Mouse (Mus musculus): ENCODE results near the gene Klhl3. TPM values are rescaled to one million over a fixed set of nuclear protein-coding genes. Genes with fewer than 3 reads are reported as not detected.

The Klhl3 gene
- polyA plus RNA-seq, 1 experiment: 0.25 TPM

GRCm38 (mm10) chr13:57977721-57978120, 135.7 kb downstream of the Klhl3 start:
- peak; percentile 56 for TF ChIP-seq CTCF (IDR thresholded peaks at IDR 0.05; ENCODE audit: low read depth, low read length)
- TF ChIP-seq EP300 (IDR thresholded peaks at IDR 0.05; ENCODE audit: insufficient read depth, low read depth, low read length): no peak
- TF ChIP-seq POLR2A (IDR thresholded peaks at IDR 0.05; ENCODE audit: insufficient read depth, low read length): no peak
- no peaks in the 10 kb centered on the region for H3K27me3 ChIP-seq (ENCODE audit: control insufficient read depth, insufficient read depth, low read length, poor library complexity, severe bottlenecking)
- no peak overlapping the region for H3K9ac ChIP-seq (ENCODE audit: low read depth, poor library complexity, severe bottlenecking)
- H3K27ac ChIP-seq (ENCODE audit: insufficient read depth, low read length): no peak overlapping the region
- H3K4me1 ChIP-seq (ENCODE audit: control insufficient read depth, insufficient read depth, low read length): no peaks in the 10 kb centered on the region
- no peaks in the 10 kb centered on the region for H3K36me3 ChIP-seq (ENCODE audit: control insufficient read depth, insufficient read depth, low read length, poor library complexity, severe bottlenecking)
- no peak overlapping the region for H3K4me3 ChIP-seq (ENCODE audit: low read depth, low read length)
- H3K9me3 ChIP-seq (replicated peaks; ENCODE audit: control insufficient read depth, insufficient read depth, low read length, poor library complexity, severe bottlenecking): peaks cover 4% of the 10 kb centered on the region; the same call in 1 of the 2 replicates

DNA sequence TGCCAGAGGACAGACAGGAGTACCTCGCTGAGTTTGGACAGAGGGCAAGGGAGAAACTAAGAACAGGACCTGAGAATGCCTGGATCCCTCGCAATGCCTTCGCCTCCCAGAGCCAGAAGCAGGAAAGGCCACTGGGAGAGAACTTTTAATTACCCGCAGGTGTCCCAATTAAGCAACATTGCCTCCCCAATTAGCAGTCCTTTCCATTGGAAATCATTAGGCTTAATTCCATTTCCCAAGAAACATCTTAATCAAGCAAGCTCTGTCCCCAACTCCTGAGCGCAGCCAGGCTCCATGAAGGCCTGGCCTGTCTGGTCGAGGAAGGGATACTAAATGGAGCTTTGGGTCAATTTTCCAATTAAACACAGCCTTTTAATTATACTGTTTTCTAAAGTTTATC, 147.7 kb downstream of the Klhl3 start:
- no peaks in the 10 kb centered on the region for H3K4me1 ChIP-seq (ENCODE audit: control insufficient read depth, insufficient read depth, low read length)

DNA sequence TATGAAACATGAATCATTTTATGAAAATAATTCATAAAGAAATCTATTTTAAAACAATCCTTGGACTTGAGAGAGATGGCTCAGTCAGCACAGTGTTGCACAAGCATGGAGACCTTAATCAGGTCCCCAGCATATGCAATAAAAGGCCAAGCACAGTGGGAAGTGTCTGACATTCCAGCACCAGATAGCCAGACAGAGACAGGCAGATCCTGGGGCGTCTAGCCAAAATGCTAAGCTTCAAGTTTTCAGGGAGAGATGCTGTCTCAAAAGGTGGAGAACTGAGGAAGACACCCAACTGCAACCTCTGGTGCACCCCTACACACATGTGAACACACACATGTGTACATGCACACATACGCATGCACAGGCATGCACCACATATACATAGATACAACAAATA, 153.1 kb downstream of the Klhl3 start:
- H3K9me3 ChIP-seq (replicated peaks; ENCODE audit: control insufficient read depth, insufficient read depth, low read length, poor library complexity, severe bottlenecking): 0 out of 2 replicates have a peak, but pooled peaks cover 2% of the 10 kb centered on the region
- TF ChIP-seq EP300 (IDR thresholded peaks at IDR 0.05; ENCODE audit: insufficient read depth, low read depth, low read length) (no peak), CTCF (IDR thresholded peaks at IDR 0.05; ENCODE audit: low read depth, low read length) (no peak), POLR2A (IDR thresholded peaks at IDR 0.05; ENCODE audit: insufficient read depth, low read length) (no peak)
- no peak overlapping the region for H3K27ac ChIP-seq (ENCODE audit: insufficient read depth, low read length)
- no peaks in the 10 kb centered on the region for H3K36me3 ChIP-seq (ENCODE audit: control insufficient read depth, insufficient read depth, low read length, poor library complexity, severe bottlenecking)
- no peak overlapping the region for H3K4me3 ChIP-seq (ENCODE audit: low read depth, low read length)
- H3K27me3 ChIP-seq (ENCODE audit: control insufficient read depth, insufficient read depth, low read length, poor library complexity, severe bottlenecking): no peaks in the 10 kb centered on the region
- no peak overlapping the region for H3K9ac ChIP-seq (ENCODE audit: low read depth, poor library complexity, severe bottlenecking)
- no peaks in the 10 kb centered on the region for H3K4me1 ChIP-seq (ENCODE audit: control insufficient read depth, insufficient read depth, low read length)

More for the DNA sequence above, 147.7 kb downstream of the Klhl3 start:
- H3K9me3 ChIP-seq (replicated peaks; ENCODE audit: control insufficient read depth, insufficient read depth, low read length, poor library complexity, severe bottlenecking): no peaks in the 10 kb centered on the region
- no peak overlapping the region for H3K9ac ChIP-seq (ENCODE audit: low read depth, poor library complexity, severe bottlenecking)
- no peaks in the 10 kb centered on the region for H3K36me3 ChIP-seq (ENCODE audit: control insufficient read depth, insufficient read depth, low read length, poor library complexity, severe bottlenecking)
- no peak overlapping the region for H3K4me3 ChIP-seq (ENCODE audit: low read depth, low read length)
- no peak for TF ChIP-seq POLR2A (IDR thresholded peaks at IDR 0.05; ENCODE audit: insufficient read depth, low read length)
- no peak for TF ChIP-seq EP300 (IDR thresholded peaks at IDR 0.05; ENCODE audit: insufficient read depth, low read depth, low read length)
- TF ChIP-seq CTCF (IDR thresholded peaks at IDR 0.05; ENCODE audit: low read depth, low read length): no peak
- no peak overlapping the region for H3K27ac ChIP-seq (ENCODE audit: insufficient read depth, low read length)
- no peaks in the 10 kb centered on the region; the same call in 1 of the 2 replicates for H3K27me3 ChIP-seq (ENCODE audit: control insufficient read depth, insufficient read depth, low read length, poor library complexity, severe bottlenecking)

- Histone ChIP-seq H3K9me3 (replicated peaks; ENCODE audit: control insufficient read depth, insufficient read depth, low read length, poor library complexity, severe bottlenecking) (0 out of 2 replicates have a peak, but pooled peaks cover 2% of the 10 kb centered on the region), H3K9ac (ENCODE audit: low read depth, poor library complexity, severe bottlenecking) (no peak overlapping the region), H3K4me1 (ENCODE audit: control insufficient read depth, insufficient read depth, low read length) (no peaks in the 10 kb centered on the region), H3K4me3 (ENCODE audit: low read depth, low read length) (no peak overlapping the region), H3K36me3 (ENCODE audit: control insufficient read depth, insufficient read depth, low read length, poor library complexity, severe bottlenecking) (no peaks in the 10 kb centered on the region), H3K27ac (ENCODE audit: insufficient read depth, low read length) (no peak overlapping the region), H3K27me3 (ENCODE audit: control insufficient read depth, insufficient read depth, low read length, poor library complexity, severe bottlenecking) (no peaks in the 10 kb centered on the region)
- TF ChIP-seq CTCF (IDR thresholded peaks at IDR 0.05; ENCODE audit: low read depth, low read length): no peak
- TF ChIP-seq EP300 (IDR thresholded peaks at IDR 0.05; ENCODE audit: insufficient read depth, low read depth, low read length): no peak
- TF ChIP-seq POLR2A (IDR thresholded peaks at IDR 0.05; ENCODE audit: insufficient read depth, low read length): no peak
Measured at GRCm38 (mm10) chr13:57959806-57960205, 153.6 kb downstream of the Klhl3 start.

Other genes starting within 250 kb of the Klhl3 start
- gene Spock1, start 205.3 kb downstream of the Klhl3 start, polyA plus RNA-seq (2011; ENCODE audit: insufficient read depth, insufficient read length, low read depth, missing spikeins): 0.61 TPM in 1 of 2 replicates, not detected in the other
- gene Hnrnpa0, start 15.0 kb upstream of the Klhl3 start, polyA plus RNA-seq (2011; ENCODE audit: insufficient read depth, insufficient read length, low read depth, missing spikeins): 166 and 181 TPM in 2 replicates
- gene Idnk, start 44.1 kb upstream of the Klhl3 start, polyA plus RNA-seq (2011; ENCODE audit: insufficient read depth, insufficient read length, low read depth, missing spikeins): 25.1 and 28.9 TPM in 2 replicates
- 176 and 182 TPM in 2 replicates for gene Ubqln1, start 102.1 kb upstream of the Klhl3 start, polyA plus RNA-seq (2011; ENCODE audit: insufficient read depth, insufficient read length, low read depth, missing spikeins)
- 41.8 and 44.2 TPM in 2 replicates for gene Gkap1, start 162.1 kb upstream of the Klhl3 start, polyA plus RNA-seq (2011; ENCODE audit: insufficient read depth, insufficient read length, low read depth, missing spikeins)
- gene Kif27, start 245.5 kb upstream of the Klhl3 start, polyA plus RNA-seq (2011; ENCODE audit: insufficient read depth, insufficient read length, low read depth, missing spikeins): 1.4 and 2.2 TPM in 2 replicates

Measured in ES-Bruce4 (cell line).